Mouse (Mus musculus): ENCODE results near the gene Usp13.

The Usp13 gene

DNA sequence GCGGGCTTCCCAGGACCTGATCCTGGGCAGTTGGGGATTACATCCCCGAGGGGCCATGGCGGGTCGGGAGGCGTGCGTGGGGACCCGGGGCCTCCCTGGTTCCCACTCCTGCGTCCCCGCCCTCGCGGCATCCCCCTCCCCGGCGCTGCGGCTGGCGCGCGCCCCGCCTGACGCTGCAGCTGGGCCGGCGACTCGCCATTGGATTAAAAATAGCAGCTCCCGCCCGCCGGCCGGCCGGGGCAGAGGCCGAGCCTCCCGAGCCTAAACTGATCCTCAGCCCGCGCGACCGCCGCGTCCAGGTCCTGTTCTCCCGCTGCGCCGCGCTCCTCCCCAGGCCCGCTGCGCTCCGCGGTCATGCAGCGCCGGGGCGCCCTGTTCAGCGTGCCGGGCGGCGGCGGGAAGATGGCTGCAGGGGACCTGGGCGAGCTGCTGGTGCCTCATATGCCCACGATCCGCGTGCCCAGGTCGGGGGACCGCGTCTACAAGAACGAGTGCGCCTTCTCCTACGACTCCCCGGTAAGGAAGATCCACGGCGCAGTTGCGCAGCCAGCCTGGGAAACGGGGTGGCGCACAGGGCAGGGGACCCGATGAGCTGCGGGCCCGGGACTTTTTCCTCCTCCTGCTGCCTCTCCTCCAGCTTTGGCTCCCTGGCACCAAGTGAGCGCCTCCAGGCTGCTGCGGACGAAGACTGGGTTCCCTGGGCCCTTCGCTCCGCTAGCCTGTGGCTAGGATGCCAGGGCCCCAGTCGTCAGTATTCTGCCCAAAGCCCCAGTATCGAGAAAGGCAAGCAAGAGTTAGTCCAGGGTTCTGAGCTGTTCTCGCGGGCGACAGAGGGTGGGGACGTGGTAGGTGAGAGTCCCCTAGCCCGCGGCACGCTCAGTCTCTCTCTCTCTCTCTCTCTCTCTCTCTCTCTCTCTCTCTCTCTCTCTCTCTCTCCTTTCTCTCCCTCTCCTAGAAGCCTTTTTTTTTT lies at the start of gene Usp13:
Gene Usp13 (plus strand): TSS at position 190 of the 970 bp plus-strand sequence.
- peak; percentile 43 to 61 for DNase-seq (ENCODE audit: low spot score in 2 of 2)

DNA sequence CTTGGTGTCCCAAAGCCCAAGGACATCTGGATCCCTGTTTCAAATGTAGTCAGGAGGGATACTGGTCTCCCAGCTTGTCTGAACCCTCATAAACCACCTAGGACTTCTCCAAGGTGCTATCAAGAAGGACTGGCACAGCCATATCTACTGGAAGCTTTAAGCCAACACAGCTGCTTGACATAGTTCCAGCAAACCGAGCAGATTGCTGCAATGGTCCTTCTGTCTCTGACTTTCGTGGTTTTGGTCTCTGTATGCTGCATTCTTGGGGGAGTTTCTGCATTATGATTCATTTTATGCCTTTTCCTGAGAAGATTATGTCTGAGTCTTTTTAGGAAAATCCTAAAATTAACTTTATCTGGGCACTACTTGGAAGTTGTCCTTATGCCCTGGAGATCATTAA lies 46.6 kb upstream of the Usp13 start:
- no peak for DNase-seq (ENCODE audit: low spot score in 2 of 2)

DNA sequence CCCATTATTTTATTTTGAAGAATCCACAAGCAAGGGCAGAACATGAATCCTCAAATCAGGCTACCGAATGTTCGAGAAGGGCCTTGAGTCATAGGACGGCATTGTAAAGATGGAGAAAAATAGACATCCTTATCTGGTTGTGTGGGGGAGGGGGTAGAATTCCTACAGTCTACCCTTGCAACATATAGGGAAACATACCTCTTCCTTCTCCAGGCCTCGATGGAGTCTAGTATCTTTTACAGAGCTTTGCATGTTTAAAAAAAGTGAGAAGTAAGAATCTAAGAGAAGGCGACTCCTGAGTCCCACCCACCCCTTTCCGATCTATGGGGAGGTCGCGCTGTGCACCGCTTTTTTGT lies 367 bp upstream of the Usp13 start:
- DNase-seq (ENCODE audit: low spot score in 2 of 2), result no peak

DNA sequence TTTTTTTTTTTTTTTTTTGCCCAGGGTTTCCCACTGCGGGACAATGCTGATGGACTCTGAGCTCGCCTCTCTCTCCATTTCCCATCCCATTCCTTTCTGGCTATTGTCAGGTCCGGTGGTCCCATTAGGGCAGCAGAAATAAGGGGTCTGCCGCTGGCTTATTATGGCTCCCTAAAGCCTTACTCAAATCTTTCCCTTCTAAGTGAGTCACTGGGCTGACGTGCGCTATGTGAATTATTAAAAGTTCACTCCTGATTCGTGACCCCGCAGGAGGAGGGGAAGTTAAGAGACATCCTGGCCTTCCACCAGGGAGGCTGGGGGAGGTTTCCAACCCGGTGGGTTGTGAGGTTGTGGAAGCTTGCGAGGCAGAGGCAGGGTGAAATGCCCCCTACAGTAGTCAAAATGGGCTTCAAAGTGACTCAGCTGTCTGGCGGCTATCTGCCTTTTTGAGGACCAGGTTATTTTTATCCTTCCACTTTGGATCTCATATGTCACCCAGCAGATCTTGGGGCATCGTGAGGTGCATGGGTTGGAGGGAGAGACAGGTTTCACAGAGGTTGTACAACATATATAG lies 1.1 kb downstream of the Usp13 start:
- no peak for DNase-seq (ENCODE audit: low spot score in 2 of 2)

DNA sequence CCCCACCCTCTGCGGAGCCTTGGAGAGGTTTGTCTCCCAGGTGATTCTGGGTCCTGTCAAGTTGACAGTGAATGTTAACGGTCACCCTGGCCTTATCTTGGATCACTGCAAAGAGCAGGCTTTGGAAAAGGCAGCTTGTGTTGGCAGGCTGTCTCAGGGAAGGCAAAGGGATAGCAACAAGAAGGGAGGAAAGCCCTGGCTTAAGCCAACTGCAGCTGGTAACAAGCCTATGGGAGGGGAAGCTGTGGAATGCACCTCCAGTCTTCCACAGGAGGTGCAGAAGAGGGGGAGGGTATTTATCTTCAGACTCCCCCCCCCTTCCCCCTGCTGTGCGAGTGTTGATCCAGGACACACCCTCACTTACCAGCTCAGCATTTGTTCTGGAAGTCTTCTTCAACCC lies 5.3 kb downstream of the Usp13 start:
- DNase-seq (ENCODE audit: low spot score in 2 of 2), result no peak

DNA sequence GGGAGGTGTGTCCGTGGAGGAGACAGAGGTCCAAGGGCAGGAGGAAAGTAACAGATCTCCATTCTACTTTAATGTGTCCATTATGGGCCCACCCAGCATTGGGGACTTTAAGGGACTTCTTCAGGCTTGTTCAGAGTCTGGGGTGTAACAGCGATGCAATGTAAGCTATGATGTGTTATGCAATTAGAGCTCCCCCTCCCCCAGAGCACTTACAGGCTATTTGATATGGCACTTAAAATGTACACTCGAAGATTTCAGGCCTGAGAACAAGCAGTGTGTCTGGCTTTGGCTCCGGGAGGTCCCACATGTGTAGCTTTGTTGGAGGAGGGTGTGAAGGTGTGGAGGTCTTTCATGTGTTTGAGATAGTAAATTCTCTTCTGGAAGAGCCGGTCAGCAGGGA lies 7.6 kb downstream of the Usp13 start:
- no peak for DNase-seq (ENCODE audit: low spot score in 2 of 2)

DNA sequence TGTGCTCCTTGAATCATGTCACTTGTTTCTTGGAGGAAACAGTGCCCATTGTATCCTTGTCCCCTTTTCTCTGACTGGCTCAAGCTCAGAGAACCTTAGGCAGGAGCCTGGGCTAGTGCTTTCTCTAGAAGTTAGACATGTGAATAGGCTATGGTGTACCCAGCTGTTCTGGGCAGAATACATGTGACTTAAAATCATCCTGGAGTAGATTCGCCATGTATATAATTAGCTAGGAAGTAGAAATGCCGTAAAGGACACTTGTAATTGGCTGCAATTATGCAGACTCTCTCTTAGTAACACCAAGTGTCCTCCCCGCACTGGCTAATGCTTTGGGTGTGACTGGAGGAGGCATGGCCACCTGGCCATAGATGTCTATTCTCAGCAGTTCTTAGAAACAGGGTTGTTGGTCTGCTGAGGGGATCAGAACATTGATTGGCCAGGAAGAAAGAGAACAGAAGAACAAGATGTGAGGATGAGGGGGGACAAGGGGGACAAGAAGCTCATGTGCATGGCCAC lies 8.7 kb downstream of the Usp13 start:
- DNase-seq (ENCODE audit: low spot score in 2 of 2), result no peak

DNA sequence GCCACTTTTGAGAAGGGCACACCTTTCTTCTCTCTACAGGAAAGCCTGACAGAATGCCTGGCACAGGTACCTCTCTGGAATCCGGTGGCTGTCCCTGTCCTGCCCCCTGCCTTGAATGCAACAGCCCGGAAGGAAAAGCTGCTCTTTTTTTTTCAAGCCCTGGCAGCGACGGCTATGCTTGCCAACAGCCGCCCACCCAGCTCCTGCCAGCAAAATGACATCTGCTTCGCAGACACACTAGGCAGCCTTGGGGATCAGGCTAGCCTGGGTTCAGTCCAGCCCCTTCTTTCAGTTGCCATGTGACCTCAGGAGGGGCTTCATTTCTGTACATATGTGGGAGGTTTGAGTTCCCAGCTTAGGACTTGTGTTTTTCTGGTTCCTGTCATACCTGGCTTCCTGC lies 9.4 kb downstream of the Usp13 start:
- no peak for DNase-seq (ENCODE audit: low spot score in 2 of 2)

DNA sequence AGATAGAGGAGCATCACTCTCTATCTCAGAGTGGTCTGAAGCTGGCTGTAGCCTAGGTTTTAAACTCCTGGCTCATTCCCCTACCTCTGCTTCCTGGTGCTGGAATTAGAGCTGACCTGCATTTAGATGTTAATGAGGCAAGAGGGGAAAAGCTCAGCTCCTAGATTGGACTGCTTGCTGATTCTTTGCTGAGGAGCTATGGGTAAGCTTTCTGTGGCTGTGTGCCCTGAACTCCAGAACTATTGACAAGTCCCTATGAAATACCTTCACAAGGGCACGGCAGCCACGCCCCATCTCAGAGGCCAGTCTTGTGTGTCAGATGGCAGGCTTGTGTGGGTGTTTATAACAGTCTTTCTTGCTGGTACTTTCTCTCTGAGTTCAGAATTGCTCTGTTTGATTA lies 16.5 kb downstream of the Usp13 start:
- no peak for DNase-seq (ENCODE audit: low spot score in 2 of 2)

DNA sequence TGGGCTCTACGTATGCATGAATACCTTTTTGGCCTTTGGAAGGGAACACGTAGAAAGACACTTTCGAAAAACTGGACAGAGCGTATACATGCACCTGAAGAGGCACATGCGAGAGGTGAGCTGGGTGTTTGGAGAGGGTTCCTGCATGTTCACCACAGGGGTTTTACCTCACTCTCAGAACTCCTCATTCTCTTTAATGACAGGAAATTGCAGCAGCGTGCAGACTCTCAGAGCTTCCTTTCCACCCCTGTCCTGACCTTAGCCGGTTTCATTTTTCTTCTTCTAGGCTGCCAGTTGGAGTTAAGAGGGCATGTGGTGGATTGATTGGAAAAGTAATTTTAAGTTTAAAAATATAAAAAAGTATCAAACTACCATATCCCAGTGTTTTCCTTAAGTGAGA lies 20.5 kb downstream of the Usp13 start:
- DNase-seq (ENCODE audit: low spot score in 2 of 2), result no peak

DNA sequence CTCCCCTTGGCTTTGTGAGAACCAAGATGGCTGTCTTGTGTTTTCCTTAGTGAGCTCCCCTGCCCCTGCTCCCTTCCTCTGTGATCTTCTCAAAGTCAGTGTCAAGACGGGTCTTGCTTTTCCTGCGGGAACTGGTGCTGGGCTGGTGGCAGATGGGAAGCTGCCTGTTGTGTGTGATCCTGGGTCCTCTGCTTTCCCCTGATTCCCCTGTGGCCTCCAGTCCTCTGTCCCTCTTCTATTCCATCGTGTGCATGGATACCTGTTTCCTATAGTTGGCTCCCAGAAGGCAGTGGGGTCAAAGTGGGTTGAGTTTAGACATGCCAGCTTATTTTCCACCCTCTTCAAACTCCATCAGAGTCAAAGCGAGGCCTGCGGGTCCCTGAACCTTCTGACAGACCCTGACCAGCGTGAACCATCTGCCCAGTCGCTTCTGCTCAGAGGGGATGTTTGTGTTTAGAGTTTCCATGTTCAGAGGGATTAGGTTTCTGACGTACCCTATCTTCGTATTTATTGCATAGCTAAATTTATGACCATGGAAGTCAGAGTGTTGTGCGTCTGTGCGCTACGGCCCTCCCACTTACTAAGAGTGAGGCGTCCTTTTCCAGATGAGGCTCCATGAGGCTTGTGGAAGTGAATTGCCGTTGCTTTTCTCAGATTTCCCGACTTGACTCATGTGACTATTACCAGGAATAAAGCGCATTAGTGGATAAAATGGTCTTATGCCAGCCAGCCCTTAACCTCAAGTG lies 39.2 kb downstream of the Usp13 start:
- DNase-seq (ENCODE audit: low spot score in 2 of 2), result no peak

DNA sequence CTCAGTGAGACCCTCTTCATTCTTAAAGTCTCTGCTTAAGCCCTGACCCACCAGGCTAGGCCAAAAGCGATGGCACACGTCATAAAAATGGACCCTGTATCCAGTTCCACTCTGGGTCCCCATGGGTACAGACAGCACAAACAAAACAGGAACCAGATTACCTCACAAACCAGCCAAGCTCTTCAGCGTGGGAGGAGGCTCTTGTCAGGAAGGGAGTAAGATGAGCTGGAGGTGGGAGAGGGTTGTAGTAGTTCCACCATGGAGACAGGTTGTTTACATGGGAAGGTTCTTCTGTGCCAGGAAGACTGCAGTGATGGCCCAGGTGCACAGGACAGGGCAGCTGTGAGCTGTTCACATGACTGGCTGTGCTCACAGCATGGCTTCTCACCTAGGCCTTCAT lies 53.7 kb downstream of the Usp13 start:
- no peak for DNase-seq (ENCODE audit: low spot score in 2 of 2)

DNA sequence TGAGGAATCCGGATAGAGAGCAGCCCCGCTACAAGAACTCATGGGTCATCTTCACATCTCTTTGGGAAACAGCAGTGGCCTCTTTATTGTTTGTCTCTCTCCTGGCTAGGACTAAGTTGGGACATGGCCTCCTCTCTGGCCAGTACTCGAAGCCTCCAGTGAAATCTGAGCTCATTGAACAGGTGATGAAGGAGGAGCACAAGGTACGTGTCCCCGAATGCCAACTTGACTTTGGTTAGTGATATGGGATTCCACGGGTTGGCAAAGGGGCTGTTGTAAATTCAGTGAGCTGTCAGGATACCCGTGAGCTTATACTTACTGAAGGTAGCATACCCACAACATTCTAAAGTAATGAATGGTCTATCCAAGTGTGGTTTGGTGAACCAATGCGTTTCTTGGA lies 69.0 kb downstream of the Usp13 start:
- no peak for DNase-seq (ENCODE audit: low spot score in 2 of 2)

DNA sequence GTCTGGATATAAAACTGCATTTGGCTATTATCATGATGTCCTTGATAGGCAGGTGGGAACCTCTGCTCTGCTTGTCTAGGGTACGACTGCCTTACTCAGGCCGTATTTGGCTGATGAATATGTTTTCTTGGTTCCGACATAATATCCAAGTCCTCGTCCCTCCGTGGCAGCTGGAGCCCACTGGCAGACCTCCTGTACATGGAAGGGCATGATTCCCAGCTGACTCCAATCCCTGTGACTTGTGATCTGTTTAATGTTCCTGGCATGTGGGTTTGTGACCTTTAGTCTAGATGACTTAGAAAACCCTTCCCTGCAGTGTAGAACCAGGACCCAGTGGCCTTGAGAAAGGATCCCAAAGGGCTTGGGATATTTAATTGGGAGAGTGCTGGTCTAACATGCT lies 71.5 kb downstream of the Usp13 start:
- DNase-seq (ENCODE audit: low spot score in 2 of 2), result no peak

DNA sequence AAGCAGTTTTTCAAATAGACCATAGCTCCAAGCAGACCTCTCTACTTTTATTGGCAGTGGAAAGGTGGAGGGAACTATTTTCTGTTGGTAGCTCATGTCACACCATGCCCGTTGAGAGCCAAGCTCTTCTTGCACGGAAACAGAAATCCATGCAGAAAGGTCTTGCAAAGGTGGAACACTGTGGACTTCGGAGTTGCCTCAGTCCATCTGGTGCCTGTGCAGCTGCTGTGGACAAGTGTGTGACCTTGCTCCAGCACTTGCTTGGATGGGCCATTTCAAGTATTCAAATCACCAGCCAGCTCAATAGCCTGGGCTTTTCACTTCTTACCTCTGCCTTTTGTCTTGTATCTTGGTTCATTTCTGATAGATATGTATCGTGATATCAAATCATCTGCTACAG lies 72.8 kb downstream of the Usp13 start:
- DNase-seq (ENCODE audit: low spot score in 2 of 2), result no peak

DNA sequence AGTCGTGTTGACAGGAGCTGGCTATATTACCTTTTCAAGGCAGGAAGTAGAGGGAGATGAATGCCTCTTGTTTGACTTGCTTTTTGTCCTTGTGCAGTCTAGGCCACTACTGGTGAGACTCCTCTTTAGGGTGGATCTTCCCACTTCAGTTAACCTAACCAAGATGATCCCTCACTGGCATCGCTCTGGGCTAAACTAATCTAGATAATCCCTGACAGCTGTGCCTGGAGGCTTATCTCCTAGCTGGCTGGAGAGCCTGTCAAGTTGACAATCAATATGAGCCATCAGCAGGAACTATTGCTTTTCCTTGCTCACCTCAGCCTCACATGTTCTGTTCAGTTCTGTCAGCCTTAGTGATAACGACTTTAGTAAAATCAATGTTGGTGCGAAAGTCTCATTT lies 86.1 kb downstream of the Usp13 start:
- no peak for DNase-seq (ENCODE audit: low spot score in 2 of 2)

DNA sequence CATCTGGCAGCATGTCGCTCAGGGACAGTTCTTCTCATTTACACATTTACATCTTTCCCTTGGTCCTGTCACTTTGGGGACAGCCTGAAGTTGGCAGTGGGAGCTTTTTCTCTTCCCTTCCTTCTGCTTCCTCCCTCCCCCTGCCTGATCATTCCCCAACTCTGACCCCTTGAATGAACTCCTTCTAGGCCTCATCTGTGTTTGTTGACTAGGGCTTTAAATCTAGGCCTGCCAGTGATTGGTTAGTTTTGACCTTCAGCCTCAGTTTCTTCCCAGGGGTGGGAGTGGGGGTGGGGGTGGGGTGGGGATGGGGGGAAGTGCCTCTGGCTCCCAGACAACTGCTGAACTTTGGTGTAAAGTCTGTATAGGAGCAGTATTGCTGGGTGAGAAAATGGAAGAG lies 87.3 kb downstream of the Usp13 start:
- DNase-seq (ENCODE audit: low spot score in 2 of 2), result no peak

DNA sequence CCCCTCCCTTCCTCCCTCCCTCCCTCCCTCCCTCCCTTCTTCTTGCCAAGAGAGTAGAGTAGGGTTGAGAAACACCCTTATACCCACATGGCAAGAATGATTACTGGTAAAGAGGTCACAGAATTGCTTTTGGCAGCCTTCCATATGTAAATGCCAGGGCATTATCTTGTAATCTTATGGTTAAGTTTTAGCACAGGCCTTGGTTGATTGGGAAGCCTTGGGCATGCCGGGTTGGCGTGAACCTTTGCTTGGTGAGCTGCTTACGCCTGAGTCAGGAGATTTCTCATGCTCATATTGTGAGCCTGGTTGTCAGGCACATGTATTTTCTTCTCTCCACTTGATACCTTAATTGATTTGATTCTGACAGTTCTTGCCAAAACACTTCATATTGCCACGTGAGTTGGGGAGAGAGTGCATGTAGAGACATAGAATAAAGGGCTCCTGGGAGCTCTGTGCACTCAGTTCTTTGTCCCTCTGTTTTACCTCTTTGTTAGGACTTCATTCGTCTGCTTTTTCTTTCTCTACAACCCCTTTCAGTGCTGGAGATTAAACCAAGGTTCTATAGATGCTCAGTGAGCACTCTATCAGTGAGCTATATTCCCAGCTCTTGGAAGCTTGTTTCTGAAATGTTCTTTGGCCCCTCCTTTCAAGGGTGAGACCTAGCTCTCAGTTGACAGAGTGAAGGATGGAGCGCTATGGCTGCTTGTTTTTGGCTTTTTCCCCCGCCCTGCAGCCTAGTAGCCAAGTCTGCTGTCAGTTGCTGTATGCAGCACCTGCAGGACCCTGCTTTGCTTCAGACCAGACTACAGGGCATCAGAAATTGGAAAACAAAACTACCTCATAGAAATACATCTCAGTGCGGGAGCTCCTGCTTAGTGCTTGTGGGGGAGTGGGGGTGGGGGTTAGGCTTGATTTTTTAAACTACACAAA lies 88.8 kb downstream of the Usp13 start:
- no peak for DNase-seq (ENCODE audit: low spot score in 2 of 2)

DNA sequence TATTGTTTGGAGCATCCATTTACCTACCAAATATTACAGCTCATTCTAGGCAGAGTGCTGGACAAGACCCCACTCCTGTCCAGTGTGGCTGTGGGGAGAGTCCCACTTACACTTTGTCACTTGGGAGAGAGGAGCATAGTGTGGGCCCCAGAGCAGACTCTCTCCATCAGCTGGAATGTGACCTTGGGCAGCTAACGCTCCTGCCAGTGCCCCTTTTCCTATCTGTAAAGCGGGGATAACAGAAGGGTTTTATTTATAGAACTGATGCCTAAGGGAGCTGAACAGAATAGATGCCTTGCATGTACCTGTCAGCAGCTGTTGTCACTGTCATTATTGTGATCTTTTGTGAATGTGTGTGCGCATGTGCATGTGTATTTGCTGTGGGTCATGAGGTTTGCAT lies 91.1 kb downstream of the Usp13 start:
- no peak for DNase-seq (ENCODE audit: low spot score in 2 of 2)

DNA sequence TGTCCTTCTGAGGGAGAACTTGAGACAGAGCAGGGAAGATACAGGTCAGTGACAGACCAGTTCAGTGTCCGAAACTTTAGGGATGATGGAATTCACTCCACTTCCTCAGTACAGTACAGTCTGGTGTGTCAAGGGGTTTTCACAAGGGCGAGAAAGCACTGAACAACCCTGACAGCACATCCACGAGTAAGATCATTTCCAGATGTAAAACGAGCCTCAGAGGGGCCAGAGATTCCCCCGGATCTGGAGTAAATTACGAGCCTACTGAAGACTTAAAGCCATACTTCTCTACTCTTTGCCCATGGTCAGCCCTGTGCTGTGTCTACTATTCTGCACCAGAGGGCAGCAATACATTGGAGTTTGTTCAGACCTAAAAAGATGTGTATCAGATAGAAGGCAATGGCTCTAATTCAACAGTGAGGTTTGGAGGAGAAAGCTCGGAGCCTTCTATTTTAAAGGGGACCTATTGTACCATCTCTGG lies 92.8 kb downstream of the Usp13 start:
- no peak for DNase-seq (ENCODE audit: low spot score in 2 of 2)

DNA sequence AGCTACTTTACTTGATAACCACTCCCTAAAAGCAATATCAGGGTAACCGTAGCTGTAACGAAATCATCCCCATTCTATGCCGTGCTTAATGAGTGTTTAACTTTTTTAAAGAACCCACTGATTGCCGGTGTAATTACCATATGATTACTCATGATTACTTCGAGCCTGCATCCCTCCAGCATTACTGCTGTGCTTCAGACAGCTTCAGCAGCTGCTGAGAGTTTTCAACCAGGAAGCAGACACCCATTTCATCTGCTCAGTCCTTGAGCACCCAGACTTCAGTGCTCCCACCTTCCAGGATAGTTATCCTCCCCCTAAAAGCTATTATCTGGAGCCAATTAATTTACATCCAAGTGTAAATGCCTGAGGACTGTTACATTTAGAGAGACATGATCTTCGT lies 106.8 kb downstream of the Usp13 start:
- DNase-seq (ENCODE audit: low spot score in 2 of 2), result no peak
